Mouse (Mus musculus): ENCODE data around the gene 1700016K19Rik.
"Not testable (repeated sequence)": the region's sequence is repeated elsewhere in the genome, so short reads cannot be mapped to it uniquely, and the experiment has no call there.

Gene 1700016K19Rik

DNA sequence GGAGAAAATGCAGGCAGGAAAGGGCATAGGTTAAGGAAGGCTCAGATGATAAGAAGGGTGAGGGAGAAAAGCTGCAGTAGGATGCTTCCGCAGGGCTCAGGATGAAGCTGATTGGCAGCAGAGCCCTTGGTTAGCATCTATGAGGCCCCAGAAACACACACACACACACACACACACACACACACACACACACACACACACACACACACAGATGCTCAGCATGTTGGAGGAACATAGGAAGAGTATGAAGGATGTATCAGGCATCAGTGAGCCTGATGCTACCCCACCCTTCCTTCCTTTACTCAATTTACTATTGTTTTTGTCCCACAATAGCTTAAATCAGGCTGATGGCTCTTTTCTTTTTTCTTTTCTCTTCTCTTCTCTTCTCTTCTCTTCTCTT lies 15.1 kb upstream of the 1700016K19Rik start:
- DNase-seq (ENCODE audit: extremely low spot score, low read depth, low spot score): no peak

DNA sequence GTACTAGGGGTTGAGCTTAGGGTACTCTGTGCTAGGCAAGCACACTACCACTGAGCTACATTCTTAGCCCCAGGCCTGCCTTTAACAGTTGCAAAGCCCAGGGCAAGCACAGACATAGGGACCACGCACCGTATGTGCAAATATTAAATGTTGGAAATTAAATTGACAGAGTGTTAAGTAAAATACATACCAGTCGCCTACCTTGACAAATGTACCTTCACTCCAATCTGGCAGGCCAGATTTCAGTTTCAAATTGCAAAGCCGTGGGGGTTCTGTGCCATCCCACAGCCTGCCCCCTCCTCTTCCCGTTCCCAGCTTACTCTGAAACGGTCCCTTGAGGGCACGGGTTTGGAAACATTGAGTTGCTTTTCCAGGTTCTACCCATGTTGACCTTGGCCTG lies 13.8 kb upstream of the 1700016K19Rik start:
- DNase-seq (ENCODE audit: extremely low spot score, low read depth, low spot score): no peak

DNA sequence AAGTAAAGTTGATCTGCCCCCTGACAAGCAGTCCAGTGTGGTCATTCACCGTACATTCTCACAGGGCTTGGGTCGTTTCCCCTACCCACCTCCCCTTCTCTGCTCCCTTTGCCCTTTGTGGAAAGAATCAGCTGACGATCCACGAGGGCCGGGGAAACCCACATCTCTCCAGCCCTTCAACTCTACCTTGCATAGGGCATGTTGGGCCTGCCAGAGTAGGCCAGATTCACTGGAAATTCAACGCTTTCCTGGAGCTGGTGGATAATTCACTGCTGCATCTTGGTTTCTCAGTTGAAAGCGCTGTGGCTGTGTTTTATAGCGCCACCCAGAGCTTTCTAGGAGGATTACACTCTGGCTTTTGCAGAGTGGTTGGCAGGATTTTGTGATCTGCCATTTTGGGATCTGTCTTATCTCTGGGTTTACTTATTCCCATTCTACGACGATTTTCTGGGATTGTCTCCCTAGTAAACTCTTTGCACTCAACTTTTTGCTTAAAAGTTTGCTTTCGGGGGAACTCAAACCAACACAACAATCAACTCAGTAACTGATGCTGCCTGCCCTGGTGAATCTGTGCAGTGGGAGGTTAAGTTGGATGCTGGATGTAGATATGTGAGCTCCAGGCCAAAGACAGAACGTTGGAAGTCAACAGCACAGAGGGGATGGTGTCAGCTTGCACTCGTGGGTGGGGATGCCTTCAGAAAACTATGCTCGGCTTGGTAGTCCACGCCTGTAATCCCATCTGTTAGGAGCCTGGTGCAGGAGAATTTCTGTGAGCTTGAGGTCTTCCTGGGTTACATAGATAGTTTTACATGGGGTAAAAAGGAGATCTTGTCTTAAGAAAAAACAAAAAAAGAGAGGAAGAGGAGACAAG lies 8.5 kb upstream of the 1700016K19Rik start:
- no peak for DNase-seq (ENCODE audit: extremely low spot score, low read depth, low spot score)

GRCm38 (mm10) chr11:75991911-75992310 lies 7.8 kb upstream of the 1700016K19Rik start:
- no peak for DNase-seq (ENCODE audit: extremely low spot score, low read depth, low spot score)

DNA sequence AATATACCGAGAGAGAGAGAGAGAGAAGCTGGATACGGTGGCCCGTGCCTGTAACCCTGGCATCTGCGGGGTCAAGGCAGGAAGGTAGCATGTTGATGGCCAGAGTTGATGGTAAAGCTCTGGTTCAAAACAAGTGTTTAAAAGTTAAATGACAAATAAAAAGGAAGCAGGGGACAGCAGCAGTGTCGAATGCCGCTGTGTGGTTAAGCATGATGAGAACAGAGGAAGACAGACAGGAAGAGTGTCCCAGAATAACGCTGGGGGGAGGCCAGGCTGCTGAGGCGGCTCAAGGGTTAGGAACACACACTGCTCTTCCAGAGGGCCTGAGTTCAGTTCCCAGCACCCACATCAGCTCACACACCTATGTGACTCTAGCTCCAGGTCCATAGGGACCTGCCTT lies 7.2 kb upstream of the 1700016K19Rik start:
- no peak for DNase-seq (ENCODE audit: extremely low spot score, low read depth, low spot score)

DNA sequence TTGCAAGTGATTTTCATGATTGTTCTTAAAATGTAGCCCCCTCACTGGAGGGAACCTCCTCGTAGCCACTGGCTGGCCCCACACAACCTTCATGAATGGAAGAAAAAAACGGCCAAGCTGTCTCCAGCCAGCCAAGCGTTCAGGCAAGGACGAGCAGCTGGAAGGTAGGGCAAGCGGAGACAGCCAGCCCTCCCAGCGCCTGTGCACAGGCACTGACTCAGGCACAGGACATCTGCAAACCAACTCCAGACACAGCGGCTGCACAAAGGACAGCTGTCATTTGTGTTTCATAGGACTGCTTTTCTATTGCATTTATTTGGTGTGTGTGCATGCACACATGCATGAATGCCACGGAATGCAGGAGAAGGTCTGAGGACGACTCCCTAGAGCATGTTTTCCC lies 5.4 kb upstream of the 1700016K19Rik start:
- no peak for DNase-seq (ENCODE audit: extremely low spot score, low read depth, low spot score)

GRCm38 (mm10) chr11:76000701-76001100 lies 989 bp downstream of the 1700016K19Rik start:
- no peak for DNase-seq (ENCODE audit: extremely low spot score, low read depth, low spot score)

GRCm38 (mm10) chr11:76001237-76001878 lies 1.6 kb downstream of the 1700016K19Rik start:
- DNase-seq (ENCODE audit: extremely low spot score, low read depth, low spot score): no peak

DNA sequence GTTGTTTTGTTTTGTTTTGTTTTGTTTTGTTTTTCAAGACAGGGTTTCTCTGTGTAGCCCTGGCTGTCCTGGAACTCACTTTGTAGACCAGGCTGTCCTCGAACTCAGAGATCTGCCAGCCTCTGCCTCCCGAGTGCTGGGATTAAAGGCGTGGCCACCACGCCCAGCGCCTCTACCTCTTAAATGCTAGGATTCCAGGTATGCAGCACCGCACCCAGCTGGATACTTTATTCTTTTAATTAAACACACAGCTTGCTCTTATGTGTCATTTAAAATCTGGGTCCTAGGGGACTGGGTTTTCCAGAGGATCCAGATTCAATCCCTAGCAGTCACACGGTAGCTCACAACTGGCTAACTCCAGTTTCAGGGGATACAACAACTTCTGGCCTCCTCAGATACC lies 4.6 kb downstream of the 1700016K19Rik start:
- not testable (repeated sequence) for DNase-seq (ENCODE audit: extremely low spot score, low read depth, low spot score)

DNA sequence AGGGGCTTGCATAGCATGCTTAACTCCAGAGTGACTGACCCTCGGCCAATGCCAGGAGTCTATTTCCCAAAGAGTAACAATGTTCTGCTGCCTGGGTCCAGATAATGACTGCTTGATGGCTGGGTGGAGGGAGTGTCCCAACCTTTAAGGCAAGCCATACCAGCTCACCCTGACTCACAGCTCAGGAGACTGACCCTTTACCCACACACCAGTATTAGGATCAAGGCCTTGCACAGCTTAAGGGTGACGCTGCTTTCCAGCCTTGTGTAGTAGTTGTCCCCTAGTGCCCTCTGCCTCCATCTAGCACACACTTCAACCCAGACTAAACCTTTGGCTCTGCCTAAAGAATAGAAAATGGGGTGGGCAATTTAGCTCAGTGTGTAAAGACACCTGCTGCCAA lies 8.4 kb downstream of the 1700016K19Rik start:
- DNase-seq (ENCODE audit: extremely low spot score, low read depth, low spot score): no peak

- no peak for DNase-seq (ENCODE audit: extremely low spot score, low read depth, low spot score)
Measured at GRCm38 (mm10) chr11:76009101-76009500, 9.4 kb downstream of the 1700016K19Rik start.

DNA sequence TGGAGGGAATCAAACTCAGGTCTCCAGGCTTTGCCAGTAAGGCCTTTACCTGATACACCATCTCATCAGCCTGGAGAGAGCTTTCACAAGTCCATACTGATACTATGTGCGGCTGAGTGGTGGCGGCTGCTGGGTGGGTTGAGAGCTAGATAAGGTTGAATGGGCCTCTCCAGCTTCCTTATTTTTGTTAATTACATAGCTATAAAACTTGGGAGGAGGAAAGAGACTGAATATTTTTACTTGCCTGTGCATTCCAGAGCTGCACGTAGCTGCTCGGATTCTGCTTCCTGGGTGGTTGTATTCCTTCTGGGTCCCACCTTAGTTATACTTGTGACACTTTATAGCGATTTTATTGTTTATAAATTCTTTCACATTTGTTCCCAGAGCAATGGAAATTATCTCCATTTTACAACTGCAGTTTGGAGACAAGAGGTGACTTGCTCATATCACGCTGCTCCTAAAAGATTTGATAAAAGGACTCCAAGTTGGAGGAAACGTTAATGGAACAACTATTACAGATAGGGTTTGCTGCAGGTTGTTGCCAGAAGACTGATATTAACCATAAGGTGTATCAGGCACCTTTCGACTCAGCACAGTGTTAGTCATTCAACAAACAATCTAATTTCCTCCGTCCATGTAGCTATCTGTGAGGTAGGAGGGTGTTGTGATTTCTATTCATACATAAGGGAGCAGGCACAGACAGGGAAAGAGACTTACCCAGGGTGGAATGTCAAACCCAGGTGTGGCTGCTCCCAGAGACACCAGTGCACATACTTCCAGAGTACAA lies 11.3 kb downstream of the 1700016K19Rik start:
- no peak for DNase-seq (ENCODE audit: extremely low spot score, low read depth, low spot score)

DNA sequence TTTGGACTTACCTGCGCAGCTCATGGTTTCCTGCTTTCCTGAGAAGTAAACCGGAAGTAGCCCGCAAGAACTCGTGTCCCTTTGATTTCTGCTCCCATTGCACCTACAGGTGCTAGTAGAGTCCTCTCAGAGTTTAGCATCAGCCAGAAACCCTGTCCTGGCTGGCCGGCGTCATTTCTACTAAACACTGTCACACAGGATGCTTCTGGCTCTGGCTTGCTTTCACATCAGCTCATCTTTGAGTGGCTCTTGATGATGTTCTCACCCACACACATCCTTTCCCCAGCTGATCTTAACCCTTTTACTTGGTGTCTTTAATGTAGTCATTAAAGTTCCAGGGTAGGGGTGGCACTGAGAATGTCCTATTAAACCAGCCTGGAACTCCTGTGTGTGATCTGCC lies 15.5 kb downstream of the 1700016K19Rik start:
- DNase-seq (ENCODE audit: extremely low spot score, low read depth, low spot score): no peak

DNA sequence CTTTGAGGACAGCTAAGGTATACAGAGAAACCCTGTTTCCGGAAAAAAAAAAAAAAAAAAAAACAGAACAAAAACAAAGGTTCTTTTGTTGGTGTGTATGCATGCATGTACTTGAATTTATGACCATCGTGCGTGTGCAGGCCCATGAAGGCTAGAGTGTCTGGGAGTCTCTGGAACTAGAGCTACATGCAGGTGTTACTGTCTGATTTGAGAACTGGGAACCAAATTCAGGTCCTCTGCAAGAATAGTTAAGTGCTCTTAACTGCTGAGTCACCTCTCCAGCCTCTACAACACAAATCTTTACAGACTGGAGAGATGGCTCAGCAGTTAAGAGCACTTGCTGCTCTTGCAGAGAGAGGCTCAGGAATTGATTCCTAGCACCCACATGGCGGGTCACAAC lies 16.1 kb downstream of the 1700016K19Rik start:
- DNase-seq (ENCODE audit: extremely low spot score, low read depth, low spot score): no peak

- DNase-seq (ENCODE audit: extremely low spot score, low read depth, low spot score): no peak
Measured at GRCm38 (mm10) chr11:76019879-76020278, 20.2 kb downstream of the 1700016K19Rik start.

GRCm38 (mm10) chr11:76020916-76021315 lies 21.2 kb downstream of the 1700016K19Rik start:
- DNase-seq (ENCODE audit: extremely low spot score, low read depth, low spot score): no peak

GRCm38 (mm10) chr11:76025080-76025583 lies 25.4 kb downstream of the 1700016K19Rik start:
- DNase-seq (ENCODE audit: extremely low spot score, low read depth, low spot score): no peak

DNA sequence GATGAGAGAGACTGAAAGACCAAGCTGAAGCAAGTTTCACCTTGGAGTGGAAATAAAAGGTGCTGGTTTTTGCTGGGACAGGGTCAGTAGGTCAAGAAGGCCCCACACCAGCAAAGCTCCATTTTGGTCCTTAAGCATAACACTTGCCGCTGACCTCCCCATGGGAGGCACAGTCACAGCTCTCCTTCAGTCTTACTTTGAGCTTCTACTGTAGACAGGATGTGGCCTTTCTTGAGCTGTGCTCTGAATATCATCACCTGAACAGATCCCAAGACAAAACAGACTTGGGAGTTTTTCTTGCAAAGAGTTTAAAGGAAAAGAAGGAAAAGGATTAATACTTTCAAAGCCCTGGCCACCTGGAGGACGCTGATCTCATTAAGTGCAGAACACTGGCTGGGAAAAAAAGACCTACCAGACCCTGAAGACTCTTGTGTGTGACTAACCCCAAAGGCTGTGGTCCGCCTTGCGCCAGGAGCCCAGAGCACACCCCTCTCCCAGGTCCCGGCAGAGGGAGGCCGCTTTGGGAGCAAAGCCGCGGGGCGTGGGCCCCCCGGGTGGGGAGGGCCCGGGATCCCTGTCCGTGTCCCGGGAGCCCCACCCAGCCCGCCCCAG lies 26.9 kb downstream of the 1700016K19Rik start:
- no peak for DNase-seq (ENCODE audit: extremely low spot score, low read depth, low spot score)

DNA sequence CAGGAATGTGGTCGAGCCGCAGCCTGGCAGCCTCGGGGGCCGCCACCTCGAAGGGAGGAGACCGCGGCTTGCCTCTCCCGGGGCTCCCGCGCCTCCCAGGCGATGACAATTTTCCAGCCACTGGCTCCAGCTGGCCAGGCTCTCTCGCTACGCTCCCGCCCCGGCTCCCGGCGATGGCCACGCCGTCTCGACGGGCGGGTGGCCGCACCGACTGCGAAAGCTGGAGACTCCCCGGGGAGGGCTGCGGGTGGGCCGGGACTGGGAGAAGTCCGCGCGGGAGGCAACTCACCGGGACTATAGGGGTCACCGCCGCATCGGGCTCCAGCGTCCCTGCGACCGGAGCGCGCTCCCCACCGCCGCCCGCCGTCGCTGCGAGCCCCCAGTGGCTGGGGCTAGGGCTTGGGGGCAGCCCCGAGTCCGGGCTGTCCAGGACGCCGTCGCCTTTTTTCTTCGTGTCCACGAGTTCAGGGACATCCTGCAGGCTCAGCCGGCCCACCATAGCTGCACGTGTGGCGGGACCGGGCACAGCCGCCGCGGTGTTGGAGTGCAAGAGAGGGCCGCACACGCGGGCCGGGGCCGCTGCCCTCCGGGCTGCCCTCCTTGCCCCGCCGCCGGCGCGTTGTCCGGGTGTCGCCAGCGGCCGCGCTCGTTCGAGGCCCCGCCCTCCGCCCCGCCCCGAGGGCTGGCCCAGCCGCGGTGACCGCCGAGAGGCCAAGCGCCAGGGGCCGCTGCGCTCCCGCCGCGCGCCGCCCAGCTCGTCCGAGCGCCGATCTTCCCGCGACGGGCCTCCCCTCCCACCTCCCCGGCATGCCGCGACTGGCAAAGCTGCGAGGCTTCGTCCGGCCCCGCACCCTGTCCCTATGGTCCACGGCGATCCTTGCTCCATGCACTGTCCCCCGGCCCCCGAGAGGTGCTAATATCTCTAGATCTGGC lies 27.7 kb downstream of the 1700016K19Rik start, which contains the start of gene Rflnb:
TSS of gene Rflnb (minus strand) at position 644 of the 933 bp plus-strand sequence.
- DNase-seq (ENCODE audit: extremely low spot score, low read depth, low spot score): no peak

GRCm38 (mm10) chr11:76028072-76028465 lies 28.4 kb downstream of the 1700016K19Rik start:
- no peak for DNase-seq (ENCODE audit: extremely low spot score, low read depth, low spot score)

Measured in hindlimb bud, embryonic 11.5 days (tissue).